Mouse (Mus musculus) liver, adult 2 months (tissue): ENCODE data around the gene 2310009B15Rik. TPM values are rescaled to one million over a fixed set of nuclear protein-coding genes. Genes with fewer than 3 reads are reported as not detected.

Source experiments
- DNase-seq: peaks from one replicate; pipeline ENCODE4 v3.0.0-alpha.2; 2011; ENCODE audit warnings: low read depth, low spot score; ENCODE audit errors: extremely low read depth
- H3K27ac ChIP-seq: fragments of 200-500 bp; replicated peaks from 2 replicates; pipeline ENCODE4 v1.5.1; 2012; ENCODE audit warnings: low read depth, mild to moderate bottlenecking, control low read depth, inconsistent platforms, low read length; ENCODE audit not compliant: insufficient read depth
- H3K27me3 ChIP-seq: fragments of 200-500 bp; 2 replicates; pipeline ENCODE4 v1.6.1; 2012; ENCODE audit warnings: mild to moderate bottlenecking, moderate library complexity, low read length, inconsistent platforms; ENCODE audit not compliant: control insufficient read depth, insufficient read depth
- H3K36me3 ChIP-seq: fragments of 200-500 bp; 2 replicates; pipeline ENCODE4 v1.6.1; 2012; ENCODE audit warnings: low read length, inconsistent platforms; ENCODE audit not compliant: control insufficient read depth, insufficient read depth
- H3K4me1 ChIP-seq: fragments of 200-500 bp; 2 replicates; pipeline ENCODE4 v1.6.1; 2011; ENCODE audit warnings: low read length; ENCODE audit not compliant: control insufficient read depth, insufficient read depth
- H3K4me3 ChIP-seq: fragments of 200-500 bp; 2 replicates; pipeline ENCODE4 v1.5.1; 2011; ENCODE audit warnings: low read depth, mild to moderate bottlenecking, control low read depth, low read length, moderate library complexity; ENCODE audit not compliant: insufficient read depth
- H3K79me2 ChIP-seq: fragments of 200-500 bp; 2 replicates; pipeline ENCODE4 v1.6.1; 2012; ENCODE audit warnings: inconsistent platforms, mild to moderate bottlenecking, low read length, moderate library complexity; ENCODE audit not compliant: control insufficient read depth, insufficient read depth
- H3K9ac ChIP-seq: fragments of 200-500 bp; 2 replicates; pipeline ENCODE4 v1.6.1; 2012; ENCODE audit warnings: low read depth, mild to moderate bottlenecking, control low read depth, inconsistent platforms, low read length
- CTCF ChIP-seq: fragments of 200-500 bp; IDR thresholded peaks from 2 replicates; pipeline ENCODE4 v1.5.1; 2011; ENCODE audit warnings: low read depth, low read length, control low read depth
- POLR2A ChIP-seq: fragments of 200-500 bp; IDR thresholded peaks from 2 replicates; pipeline ENCODE4 v1.6.1; 2011; ENCODE audit warnings: low read length, control low read depth; ENCODE audit not compliant: insufficient read depth; ENCODE audit errors: extremely low read depth
- WGBS: fragments of 180-500 bp; shearing (Covaris S2); methylation state at CpG from one replicate; pipeline ENCODE4 v1.1.7; 2018; 5-methylcytosine and 5-hydroxymethylcytosine counted together
- polyA plus RNA-seq: library from polyadenylated mRNA; depleted of rRNA; stranded (reverse); fragments of >200 nt; gene quantifications from 2 replicates; pipeline ENCODE4 v1.2.3, GENCODE M21; 2012
- total RNA-seq: library from RNA; depleted of rRNA; stranded (reverse); fragments of >200 nt; gene quantifications from 2 replicates; pipeline ENCODE4 v1.2.3, GENCODE M21; 2014

Gene 2310009B15Rik
- total and polyA plus RNA-seq, 2 experiments = 11.8 to 14.8 TPM

- H3K9ac ChIP-seq = no peak overlapping the region
- H3K79me2 ChIP-seq = no peaks in the 10 kb centered on the region
- 12% methylated on average over 25 of the region's 25 CpGs for WGBS
- H3K27ac ChIP-seq = no peak overlapping the region
- peaks cover 5% of the 10 kb centered on the region for H3K4me1 ChIP-seq
- H3K36me3 ChIP-seq = no peaks in the 10 kb centered on the region
- no peak overlapping the region for H3K4me3 ChIP-seq
- no peak for TF ChIP-seq CTCF
- no peak for TF ChIP-seq POLR2A
- peaks cover 59% of the 10 kb centered on the region for H3K27me3 ChIP-seq
- DNase-seq = no peak
Observed at GRCm38 (mm10) chr1:138840440-138841305, 16.0 kb downstream of the 2310009B15Rik start.

GRCm38 (mm10) chr1:138839809-138840430, 16.7 kb downstream of the 2310009B15Rik start:
- H3K36me3 ChIP-seq = no peaks in the 10 kb centered on the region
- H3K9ac ChIP-seq = no peak overlapping the region
- 9% methylated on average over 16 of the region's 16 CpGs for whole genome bisulfite sequencing
- H3K27me3 ChIP-seq = peaks cover 58% of the 10 kb centered on the region
- DNase-seq = no peak
- no peak overlapping the region for H3K27ac ChIP-seq
- H3K4me3 ChIP-seq = no peak overlapping the region
- no peaks in the 10 kb centered on the region for H3K79me2 ChIP-seq
- H3K4me1 ChIP-seq = peaks cover 5% of the 10 kb centered on the region
- TF ChIP-seq CTCF (no peak), POLR2A (no peak)

DNA sequence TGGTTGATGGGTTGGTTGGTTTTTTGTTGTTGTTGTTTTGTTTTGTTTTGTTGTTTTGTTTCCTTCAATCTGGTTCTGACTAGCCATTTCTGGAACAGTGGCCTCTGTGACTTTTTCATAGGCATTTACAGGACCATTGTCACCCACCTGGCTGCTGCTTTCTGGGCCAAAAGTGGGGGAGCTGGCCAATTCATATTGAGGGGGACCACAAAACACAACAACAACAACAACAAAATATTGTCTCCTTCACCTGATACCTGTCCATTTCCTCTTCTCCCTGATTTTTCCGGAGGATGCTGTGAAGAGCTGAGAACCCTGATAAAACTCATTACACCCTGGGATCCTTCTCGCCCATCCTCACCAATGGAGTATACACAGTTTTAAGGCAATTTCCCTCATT, 17.4 kb downstream of the 2310009B15Rik start:
- 22% methylated on average over 2 of the region's 2 CpGs for WGBS
- H3K9ac ChIP-seq = no peak overlapping the region
- peaks cover 58% of the 10 kb centered on the region for H3K27me3 ChIP-seq
- no peak overlapping the region for H3K4me3 ChIP-seq
- no peak overlapping the region for H3K27ac ChIP-seq
- no peaks in the 10 kb centered on the region for H3K36me3 ChIP-seq
- H3K79me2 ChIP-seq = no peaks in the 10 kb centered on the region
- peaks cover 5% of the 10 kb centered on the region for H3K4me1 ChIP-seq
- DNase-seq = no peak
- no peak for TF ChIP-seq CTCF
- TF ChIP-seq POLR2A = no peak

DNA sequence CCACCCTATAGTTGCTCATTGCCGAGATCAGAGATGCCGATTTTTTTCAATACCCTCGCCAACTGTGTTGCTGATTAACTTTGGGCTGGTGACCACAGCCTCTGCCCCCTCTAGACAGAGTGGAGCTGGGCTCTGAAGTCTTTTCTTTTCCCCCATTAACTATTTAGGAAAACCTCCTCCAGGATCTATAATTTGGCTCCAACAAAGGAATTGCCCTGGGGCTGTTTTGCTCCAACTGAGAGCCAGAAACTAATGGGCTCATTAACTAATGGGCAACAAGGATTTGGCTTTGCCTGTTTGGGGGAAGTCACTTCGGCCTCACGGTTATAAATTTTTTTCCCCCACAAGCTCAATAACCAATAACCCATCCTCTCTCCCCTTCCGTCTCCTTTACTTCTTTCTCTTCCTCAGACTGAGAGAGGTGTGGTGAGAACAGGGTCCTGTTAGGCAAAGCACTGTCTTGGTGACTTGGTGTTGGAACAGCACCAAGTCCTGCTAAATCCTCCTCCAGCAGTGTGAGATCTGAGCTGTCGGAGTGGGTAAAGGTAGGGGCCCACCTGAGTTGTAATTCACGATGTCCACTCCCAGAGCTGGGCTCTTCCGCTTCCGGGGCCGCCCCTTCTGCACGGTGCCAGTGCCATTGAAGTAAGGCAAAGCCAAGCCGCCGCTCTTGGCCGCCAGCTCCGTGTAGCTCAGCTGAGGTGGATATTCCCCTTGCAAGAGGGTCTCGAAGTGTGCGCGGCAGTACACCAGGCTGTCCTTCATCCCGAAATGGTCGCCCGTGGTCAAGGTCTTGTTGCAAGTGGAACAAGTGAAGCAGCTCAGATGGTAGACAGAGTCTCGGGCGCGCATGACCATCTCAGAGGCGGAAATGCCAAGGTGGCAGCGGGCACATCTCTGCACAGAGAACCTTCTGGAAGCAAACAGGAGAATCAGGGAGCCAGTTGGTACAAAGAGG, 18.6 kb downstream of the 2310009B15Rik start:
- TF ChIP-seq CTCF (no peak), POLR2A (no peak)
- WGBS = 16% methylated on average over 27 of the region's 27 CpGs
- H3K4me1 ChIP-seq = peaks cover 4% of the 10 kb centered on the region
- H3K27ac ChIP-seq = no peak overlapping the region
- H3K4me3 ChIP-seq = no peak overlapping the region
- no peak overlapping the region for H3K9ac ChIP-seq
- H3K79me2 ChIP-seq = no peaks in the 10 kb centered on the region
- H3K27me3 ChIP-seq = peaks cover 47% of the 10 kb centered on the region
- no peak for DNase-seq
- no peaks in the 10 kb centered on the region for H3K36me3 ChIP-seq

- H3K4me3 ChIP-seq = no peak overlapping the region
- H3K9ac ChIP-seq = no peak overlapping the region
- TF ChIP-seq CTCF (no peak), POLR2A (no peak)
- DNase-seq = peak; percentile 56
- H3K27ac ChIP-seq = no peak overlapping the region
- peaks cover 2% of the 10 kb centered on the region for H3K4me1 ChIP-seq
- H3K27me3 ChIP-seq = peaks cover 41% of the 10 kb centered on the region
- H3K36me3 ChIP-seq = no peaks in the 10 kb centered on the region
- WGBS = under 1% methylated on average over 3 of the region's 3 CpGs
- H3K79me2 ChIP-seq = no peaks in the 10 kb centered on the region
Observed at GRCm38 (mm10) chr1:138835355-138835900, 21.2 kb downstream of the 2310009B15Rik start.
